Mouse (Mus musculus) layer of hippocampus, adult 8-10 months (tissue): Measurements from ENCODE around the gene Zfp111. TPM values are rescaled to one million over a fixed set of nuclear protein-coding genes. Genes with fewer than 3 reads are reported as not detected.

Experiments
- DNase-seq, 2 experiments: peaks; one replicate each; pipeline ENCODE4 v3.0.0; 2022; ENCODE audit warnings: low spot score in 2 of 2
- total RNA-seq, 4 experiments: library from RNA; stranded (reverse); gene quantifications; 2 replicates each; pipeline ENCODE4 v1.2.4; 2022

Zfp111 gene
- total RNA-seq, result 10 to 100 TPM; 12.2 to 15.2 (median 14.8) TPM

- DNase-seq, result no peak
These were observed at the start of gene Zfp111 for GRCm38 (mm10) chr7:24211343-24211742. Gene Zfp111, minus strand, starts transcription at chr7:24211443.

DNA sequence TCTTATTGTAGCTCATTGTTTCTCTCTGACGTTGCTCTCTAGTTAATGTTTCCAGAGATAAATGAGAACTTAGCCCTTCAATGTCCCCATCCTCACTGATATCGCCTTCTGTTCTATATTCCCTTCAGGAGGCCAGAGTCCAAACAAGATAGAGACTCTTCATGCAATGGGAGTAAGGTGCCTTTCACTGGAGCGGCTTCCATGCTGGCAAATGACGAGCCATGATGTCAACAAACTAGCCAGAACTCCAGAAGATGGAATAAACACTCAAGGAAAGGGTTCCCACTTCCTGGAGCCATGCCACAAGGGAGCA, 48.7 kb upstream of the Zfp111 start:
- no peak for DNase-seq

DNA sequence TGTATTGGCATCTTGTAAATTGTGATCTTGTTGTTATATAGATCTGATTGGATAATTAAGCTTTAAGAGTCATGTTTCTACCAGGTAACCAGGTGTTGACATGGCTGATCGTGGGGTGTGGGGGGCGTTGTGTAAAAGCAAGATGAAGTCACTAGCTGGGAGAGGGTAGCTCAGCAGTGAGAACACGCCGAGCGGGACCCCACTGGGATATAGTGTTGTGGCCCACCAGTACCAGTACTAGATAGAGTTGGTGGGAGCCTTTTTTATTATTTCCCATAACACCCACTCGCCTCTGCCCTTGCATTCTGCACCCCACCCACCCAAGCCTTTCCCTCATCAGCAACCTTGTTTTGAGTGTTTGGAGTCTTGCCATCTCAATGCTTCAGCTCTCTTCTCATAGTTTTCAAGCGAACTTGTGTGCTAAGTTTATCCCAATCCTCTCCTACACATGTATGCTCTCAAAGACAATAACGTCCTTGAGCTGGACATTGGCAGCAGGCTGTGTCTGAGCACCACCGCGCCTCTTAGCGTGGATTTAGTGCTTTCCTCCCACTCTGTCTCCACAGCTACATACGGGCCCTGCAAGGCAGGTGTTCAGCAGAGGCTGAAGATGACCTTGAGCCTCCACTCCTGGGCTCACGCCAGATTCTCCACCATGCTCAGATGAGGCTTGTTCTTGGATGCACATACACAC, 48.2 kb upstream of the Zfp111 start:
- no peak for DNase-seq

GRCm38 (mm10) chr7:24254633-24255474, 43.6 kb upstream of the Zfp111 start, which contains the start of gene Zfp108:
Gene Zfp108, plus strand, starts transcription at chr7:24254794.
- peak; percentile 87 to 88 for DNase-seq

DNA sequence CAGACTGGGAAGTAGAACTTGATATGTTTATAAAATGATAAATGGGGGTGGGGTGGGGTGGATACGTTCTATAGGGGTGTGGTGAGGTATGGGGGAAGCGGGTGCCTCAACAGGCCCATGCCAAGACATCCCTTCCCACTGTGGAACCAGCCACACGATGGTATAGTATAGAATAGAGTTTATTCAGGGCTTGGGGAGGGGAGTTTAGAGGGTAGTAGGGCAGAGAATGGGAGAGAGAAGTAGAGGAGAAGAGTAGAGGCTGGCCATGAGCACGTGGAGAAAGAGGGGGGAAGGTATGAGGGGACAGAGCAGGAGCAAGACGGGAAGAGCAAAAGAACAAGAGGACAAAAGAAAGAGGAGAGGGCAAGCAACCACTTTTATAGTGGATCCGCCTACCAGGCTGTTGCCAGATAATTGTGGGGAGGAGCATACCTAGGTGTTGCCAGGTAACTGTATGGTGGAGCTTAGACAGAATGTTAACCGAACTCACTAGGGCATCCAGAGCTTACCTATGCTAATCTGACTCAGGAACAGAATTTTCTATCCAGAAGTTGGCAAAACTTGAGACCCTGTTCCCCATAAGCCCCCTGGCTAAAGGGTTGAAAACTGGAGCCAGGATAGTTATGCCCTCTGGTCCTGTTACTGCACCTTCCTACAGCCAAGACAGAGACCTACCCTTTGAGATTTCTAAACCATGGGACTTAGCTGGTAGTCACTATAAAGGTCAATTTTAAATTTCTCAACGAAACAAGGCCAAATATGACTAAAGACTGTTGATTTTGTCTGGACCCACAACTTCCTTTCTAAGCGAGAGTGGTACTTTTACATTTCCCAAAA, 42.8 kb upstream of the Zfp111 start:
- no peak for DNase-seq

DNA sequence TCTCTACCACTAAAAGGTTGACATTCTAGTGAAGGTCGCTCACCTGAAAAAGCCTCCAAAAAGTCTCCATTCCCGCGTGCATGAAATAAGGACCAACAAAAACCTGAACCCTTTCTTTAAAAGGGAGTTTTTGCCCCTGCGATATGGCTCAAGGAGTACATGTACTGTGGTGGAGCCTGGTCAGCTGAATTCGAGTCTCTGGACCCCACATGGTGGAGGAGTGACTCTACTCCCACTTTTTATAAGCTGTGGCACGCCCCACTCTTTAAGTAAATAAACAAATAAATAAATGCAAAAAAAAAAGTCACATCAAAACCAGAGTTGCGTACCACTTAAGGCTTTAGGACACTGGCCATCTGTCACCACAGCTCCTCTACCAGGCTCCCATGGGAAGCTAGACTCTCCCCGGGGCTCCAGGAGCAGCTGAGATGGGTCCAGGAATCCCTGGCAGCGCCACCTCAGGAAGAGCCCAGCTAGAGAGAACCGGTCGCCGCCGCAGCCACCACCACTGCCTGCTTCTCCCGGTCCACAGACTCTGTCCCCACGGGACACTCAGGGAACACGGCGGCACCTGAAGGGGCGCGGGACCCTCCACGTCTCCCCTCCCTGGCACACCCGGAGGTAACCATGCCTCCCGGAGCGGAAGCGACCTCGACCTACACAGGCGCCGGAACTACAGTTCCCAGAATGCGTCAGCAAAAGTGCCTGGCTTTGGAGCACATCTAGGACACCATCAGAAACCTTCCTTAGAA, 26.0 kb upstream of the Zfp111 start, which contains the start of gene Zfp109:
Zfp109 (minus strand) TSS at position 521 of the 752 bp plus-strand sequence.
- peak; percentile 63 to 72 for DNase-seq

GRCm38 (mm10) chr7:24210296-24210695, 947 bp downstream of the Zfp111 start:
- no peak for DNase-seq

- no peak for DNase-seq
These were observed 2.9 kb downstream of the Zfp111 start for GRCm38 (mm10) chr7:24208282-24208886.

DNA sequence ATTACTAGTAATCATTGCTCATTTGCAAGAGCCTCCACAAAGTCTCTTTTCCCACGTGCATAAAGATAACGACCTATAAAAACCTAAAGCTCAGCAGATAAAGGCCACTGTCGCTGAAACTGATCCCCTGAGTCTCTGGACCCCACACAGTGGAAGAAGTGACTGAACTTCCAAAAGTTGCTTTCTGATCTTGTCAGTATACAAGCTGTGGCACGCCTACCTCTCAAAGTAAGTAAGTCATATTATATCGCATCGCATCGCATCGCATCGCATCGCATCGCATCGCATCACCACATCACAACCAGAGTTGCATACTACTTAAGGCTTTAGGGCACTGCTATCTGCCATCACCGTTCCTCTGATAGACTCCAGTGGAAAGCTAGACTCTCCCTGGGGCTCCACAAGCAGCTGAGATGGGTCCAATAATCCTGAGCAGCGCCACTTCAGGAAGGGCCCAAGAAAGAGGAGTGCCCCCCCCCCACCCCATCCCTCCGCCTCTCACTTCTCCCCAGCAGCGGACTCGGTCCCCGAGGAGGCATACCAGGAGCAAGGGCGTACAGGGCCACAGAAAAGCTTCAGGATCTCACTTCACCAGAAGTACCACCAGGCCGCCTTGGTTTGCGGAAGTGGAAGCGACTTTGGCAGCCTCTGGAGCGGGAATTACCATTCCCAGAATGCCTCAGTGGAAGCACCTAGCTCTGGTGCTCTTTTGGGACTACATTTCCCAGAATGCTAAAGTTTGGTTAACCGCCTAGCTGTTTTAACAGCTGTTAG, 3.6 kb downstream of the Zfp111 start:
- DNase-seq, result peak; percentile 67

GRCm38 (mm10) chr7:24196961-24197360, 14.3 kb downstream of the Zfp111 start:
- DNase-seq, result no peak

GRCm38 (mm10) chr7:24193157-24193556, 18.1 kb downstream of the Zfp111 start:
- no peak for DNase-seq

GRCm38 (mm10) chr7:24191361-24191760, 19.9 kb downstream of the Zfp111 start:
- DNase-seq, result no peak

DNA sequence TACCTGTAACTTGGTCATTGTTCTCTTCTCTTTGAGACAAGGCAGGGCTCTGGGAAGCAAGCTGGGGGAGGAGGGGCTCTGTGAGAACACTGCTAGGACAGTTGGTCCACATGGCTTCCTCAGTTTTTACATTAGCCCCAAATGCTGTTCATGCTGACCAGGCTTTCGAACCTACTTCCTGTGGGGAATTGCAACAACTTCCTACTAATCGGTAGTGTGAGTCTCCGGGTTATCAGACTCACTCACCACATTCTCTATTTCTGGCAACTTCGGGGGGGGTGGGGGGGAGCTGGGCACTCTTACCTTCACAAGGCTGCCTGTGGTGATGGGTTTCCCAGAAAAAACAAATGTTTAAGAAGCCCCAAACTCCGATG, 21.7 kb downstream of the Zfp111 start:
- no peak for DNase-seq

DNA sequence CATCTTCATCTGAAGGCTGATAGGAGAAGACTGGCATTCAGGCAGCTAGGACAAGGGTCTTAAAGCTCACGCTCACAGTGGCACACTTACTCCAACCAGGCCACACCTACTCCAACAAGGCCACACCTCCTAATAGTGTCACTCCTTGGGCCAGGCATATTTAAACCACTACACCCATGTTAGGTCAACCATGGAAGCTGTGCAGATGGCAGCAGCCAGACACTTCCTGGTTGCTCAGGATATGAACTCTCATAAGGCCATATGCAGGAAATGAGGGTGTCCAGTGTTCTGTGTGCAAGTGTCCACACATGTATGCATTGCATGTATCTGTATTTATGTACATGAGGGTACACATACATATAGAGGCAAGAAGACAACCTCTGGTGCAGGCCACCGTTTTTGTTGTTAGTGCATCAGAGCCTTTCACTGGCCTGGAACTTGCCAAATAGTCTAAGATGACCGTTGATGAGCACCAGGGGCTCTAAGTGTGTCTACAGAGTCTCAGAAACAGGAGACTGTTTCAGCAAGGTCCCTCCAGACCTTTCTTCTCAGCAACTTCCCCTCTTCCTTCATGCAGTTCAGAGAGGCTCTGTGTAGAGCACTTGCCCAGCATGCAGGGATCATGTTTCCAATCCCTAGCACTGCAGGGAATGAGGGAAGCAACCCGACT, 22.2 kb downstream of the Zfp111 start:
- DNase-seq, result no peak

GRCm38 (mm10) chr7:24187611-24188010, 23.6 kb downstream of the Zfp111 start:
- DNase-seq, result no peak

GRCm38 (mm10) chr7:24175337-24175711, 35.9 kb downstream of the Zfp111 start:
- no peak for DNase-seq

DNA sequence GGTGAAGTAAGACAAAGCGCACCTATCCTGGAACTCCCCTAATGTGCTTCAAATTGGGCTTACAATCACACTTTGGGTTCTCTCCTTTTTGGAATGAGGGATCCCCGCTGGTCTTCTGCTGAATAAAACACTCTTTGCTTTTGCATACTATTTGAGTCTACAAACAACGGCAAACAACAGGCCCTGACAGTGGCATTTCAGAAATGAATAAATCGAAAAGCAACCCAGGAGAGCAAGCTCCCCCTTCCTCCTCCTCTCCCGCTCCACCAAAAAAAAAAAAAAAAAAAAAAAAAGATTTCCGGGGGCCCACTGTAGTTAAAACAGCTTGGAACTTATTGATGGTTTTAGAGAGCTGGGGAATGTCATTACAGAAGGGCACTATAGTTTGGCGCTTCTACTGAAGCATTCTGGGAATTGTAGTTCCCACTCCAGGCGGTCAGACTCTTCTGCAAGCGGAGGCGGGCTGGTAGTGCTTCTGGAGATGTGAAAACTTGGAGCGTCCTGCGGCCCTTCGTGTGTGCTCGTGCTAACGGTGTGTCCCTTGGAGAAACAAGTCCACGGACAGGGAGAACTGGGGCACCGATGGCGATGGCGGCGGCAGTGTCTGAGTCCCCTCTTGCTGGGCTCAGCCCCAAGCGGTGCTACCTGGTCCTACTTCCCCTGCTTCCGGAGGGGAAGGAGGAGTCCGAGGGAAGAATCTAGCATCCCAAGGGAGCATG, 36.5 kb downstream of the Zfp111 start, which contains the start of gene Zfp114:
Zfp114 (plus strand) TSS at position 443 of the 719 bp plus-strand sequence.
- DNase-seq, result peak; percentile 59 to 73

DNA sequence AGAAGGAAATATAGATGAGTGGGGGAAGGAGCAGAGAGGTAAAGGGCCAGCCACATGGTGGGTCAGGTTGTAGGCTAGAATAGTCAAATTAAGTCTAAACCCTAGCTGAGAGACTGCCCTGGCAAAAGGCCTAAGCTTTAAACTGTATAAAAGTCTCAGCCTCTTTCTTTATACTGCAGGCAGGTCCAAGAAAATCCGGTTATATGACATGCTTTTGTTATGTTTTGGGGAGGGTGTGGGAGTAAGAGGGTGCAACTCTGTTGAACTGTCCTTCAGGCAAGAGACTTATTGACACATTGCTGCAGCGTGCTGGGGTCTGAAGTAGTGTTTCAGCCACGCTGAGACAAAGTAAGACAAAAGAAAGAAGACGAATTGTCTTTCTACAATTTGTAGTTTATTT, 39.1 kb downstream of the Zfp111 start:
- DNase-seq, result no peak

GRCm38 (mm10) chr7:24153272-24153671, 58.0 kb downstream of the Zfp111 start:
- DNase-seq, result no peak
